Comparison of ENCODE assay signal across 35 mouse cellular contexts in genomic region chr10:39072048-39072447, GRCm38 (mm10).
"Had no signal": no experiment of that assay in that cellular context is flagged by ENCODE, and none has a peak within 500 bp of the region (broad histone marks: within the 10 kb centered on the region; RNA-seq: fewer than 3 reads in every experiment).

No protein-coding gene starts in this region.

- H3K9me3 ChIP-seq: heart, embryonic 10.5 days; heart, embryonic 12.5 days; heart, embryonic 13.5 days; heart, embryonic 15.5 days; hindbrain, embryonic 10.5 days; hindbrain, embryonic 12.5 days; hindbrain, embryonic 13.5 days; hindbrain, embryonic 15.5 days; intestine, embryonic 15.5 days; kidney, embryonic 15.5 days had no signal

- H3K27ac ChIP-seq: heart, embryonic 10.5 days; heart, embryonic 13.5 days; heart, embryonic 15.5 days; hindbrain, embryonic 10.5 days; hindbrain, embryonic 12.5 days; hindbrain, embryonic 13.5 days; hindbrain, embryonic 14.5 days; hindbrain, embryonic 15.5 days; hindbrain, postnatal 0 days; intestine, embryonic 15.5 days; kidney, embryonic 15.5 days; kidney, postnatal 0 days; layer of hippocampus, adult 2 months had no signal

- H3K4me3 ChIP-seq: heart, embryonic 10.5 days; heart, embryonic 12.5 days; heart, embryonic 13.5 days; heart, embryonic 15.5 days; hindbrain, embryonic 10.5 days; hindbrain, embryonic 12.5 days; hindbrain, embryonic 13.5 days; hindbrain, embryonic 15.5 days; intestine, embryonic 15.5 days; kidney, embryonic 15.5 days; layer of hippocampus, adult 2 months had no signal

- H3K27me3 ChIP-seq: heart, embryonic 12.5 days; heart, embryonic 13.5 days; heart, embryonic 15.5 days; hindbrain, embryonic 12.5 days; hindbrain, embryonic 13.5 days; hindbrain, embryonic 15.5 days; intestine, embryonic 15.5 days; kidney, embryonic 15.5 days had no signal

- ATAC-seq: hindbrain, embryonic 16.5 days; hindbrain, postnatal 0 days; inflammation-experienced regulatory T-cells, adult 6 months; intestine, embryonic 15.5 days; intestine, embryonic 16.5 days; intestine, postnatal 0 days had no signal

- DNase-seq: heart, postnatal 10 days; heart, postnatal 14 days; heart, postnatal 36 days; heart, postnatal 4 days; kidney, adult 11 months; kidney, adult 18-20 months; kidney, adult 2 months; kidney, adult 8-10 months; kidney, adult 9 months; kidney, postnatal 10 days; kidney, postnatal 14 days; kidney, postnatal 25 days; kidney, postnatal 36 days; kidney, postnatal 4 days; layer of hippocampus, adult 9-11 months; layer of hippocampus, postnatal 36 days had no signal

- H3K4me2 ChIP-seq: heart, embryonic 11.5 days; heart, embryonic 12.5 days; heart, embryonic 13.5 days; heart, embryonic 15.5 days; hindbrain, embryonic 12.5 days; hindbrain, embryonic 13.5 days; hindbrain, embryonic 14.5 days; hindbrain, embryonic 15.5 days; intestine, embryonic 15.5 days; kidney, embryonic 15.5 days had no signal

- H3K9ac ChIP-seq: heart, embryonic 12.5 days; heart, embryonic 13.5 days; heart, embryonic 15.5 days; hindbrain, embryonic 12.5 days; hindbrain, embryonic 13.5 days; hindbrain, embryonic 14.5 days; hindbrain, embryonic 15.5 days; intestine, embryonic 15.5 days; kidney, embryonic 15.5 days had no signal

- H3K4me1 ChIP-seq: heart, embryonic 10.5 days; heart, embryonic 12.5 days; heart, embryonic 13.5 days; heart, embryonic 15.5 days; hindbrain, embryonic 10.5 days; hindbrain, embryonic 12.5 days; hindbrain, embryonic 13.5 days; hindbrain, embryonic 15.5 days; intestine, embryonic 15.5 days; kidney, embryonic 15.5 days had no signal

- H3K36me3 ChIP-seq: hindbrain, embryonic 10.5 days; hindbrain, embryonic 12.5 days; hindbrain, embryonic 13.5 days; hindbrain, embryonic 15.5 days had no signal
